Mouse (Mus musculus) testis, adult 2 months (tissue): Measurements from ENCODE around the gene Apoa1.

Source experiments
- CTCF ChIP-seq: fragments of 200-500 bp; IDR thresholded peaks from 2 replicates; pipeline ENCODE4 v1.5.1; 2012; ENCODE audit warnings: low read depth, mild to moderate bottlenecking, inconsistent platforms, low read length, moderate library complexity; ENCODE audit not compliant: control insufficient read depth, insufficient read depth, insufficient replicate concordance
- POLR2A ChIP-seq: fragments of 200-500 bp; IDR thresholded peaks from 2 replicates; pipeline ENCODE4 v1.6.1; 2012; ENCODE audit warnings: low read depth, mild to moderate bottlenecking, inconsistent platforms, low read length, moderate library complexity; ENCODE audit not compliant: control insufficient read depth

- no peak for TF ChIP-seq POLR2A
- no peak for TF ChIP-seq CTCF
These were observed 39.0 kb upstream of the Apoa1 start for GRCm38 (mm10) chr9:46189381-46189780.
